Mouse (Mus musculus): ENCODE results near the gene Fam204a. TPM values are rescaled to one million over a fixed set of nuclear protein-coding genes. Genes with fewer than 3 reads are reported as not detected.

Fam204a gene
- polyA plus RNA-seq, 1 experiment, result 5.4 TPM

DNA sequence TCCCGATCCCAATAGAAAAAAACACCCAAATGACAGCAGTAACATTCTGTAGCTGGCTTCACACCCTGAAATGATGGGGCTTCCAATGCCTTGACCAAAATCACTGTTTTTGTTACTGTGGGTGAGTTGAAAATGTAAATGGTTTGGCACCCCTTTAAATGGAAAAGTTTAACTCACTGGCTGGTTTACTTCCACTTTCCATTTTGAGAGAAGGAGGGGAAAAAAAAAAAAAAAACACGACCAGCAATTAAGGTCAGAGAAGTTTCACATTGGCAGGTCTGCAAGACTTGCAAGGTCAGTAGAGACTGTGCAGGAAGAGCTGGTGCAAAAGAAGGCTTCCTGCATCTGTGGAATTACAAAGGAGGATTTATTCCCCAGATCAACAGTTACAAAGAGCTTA is 61.1 kb downstream of the Fam204a start:
- no peaks in the 10 kb centered on the region for H3K36me3 ChIP-seq (ENCODE audit: control insufficient read depth, insufficient read depth, low read length)
- TF ChIP-seq POLR2A (IDR thresholded peaks at IDR 0.05; ENCODE audit: low read depth, low read length) (no peak), CTCF (IDR thresholded peaks at IDR 0.05; ENCODE audit: extremely low read depth, insufficient read length, insufficient replicate concordance, low read depth, low read length) (no peak)
- no peaks in the 10 kb centered on the region for H3K27me3 ChIP-seq (ENCODE audit: control insufficient read depth, insufficient read depth, low read length)
- H3K4me1 ChIP-seq (ENCODE audit: control insufficient read depth, insufficient read depth, insufficient read length, low read length), result peaks cover 3% of the 10 kb centered on the region; the same call in 1 of the 2 replicates
- WGBS, result 33% methylated on average over 2 of the region's 2 CpGs
- H3K4me3 ChIP-seq (ENCODE audit: low read depth, low read length), result no peak overlapping the region
- no peak overlapping the region for H3K27ac ChIP-seq (ENCODE audit: insufficient read depth, low read depth, low read length)

DNA sequence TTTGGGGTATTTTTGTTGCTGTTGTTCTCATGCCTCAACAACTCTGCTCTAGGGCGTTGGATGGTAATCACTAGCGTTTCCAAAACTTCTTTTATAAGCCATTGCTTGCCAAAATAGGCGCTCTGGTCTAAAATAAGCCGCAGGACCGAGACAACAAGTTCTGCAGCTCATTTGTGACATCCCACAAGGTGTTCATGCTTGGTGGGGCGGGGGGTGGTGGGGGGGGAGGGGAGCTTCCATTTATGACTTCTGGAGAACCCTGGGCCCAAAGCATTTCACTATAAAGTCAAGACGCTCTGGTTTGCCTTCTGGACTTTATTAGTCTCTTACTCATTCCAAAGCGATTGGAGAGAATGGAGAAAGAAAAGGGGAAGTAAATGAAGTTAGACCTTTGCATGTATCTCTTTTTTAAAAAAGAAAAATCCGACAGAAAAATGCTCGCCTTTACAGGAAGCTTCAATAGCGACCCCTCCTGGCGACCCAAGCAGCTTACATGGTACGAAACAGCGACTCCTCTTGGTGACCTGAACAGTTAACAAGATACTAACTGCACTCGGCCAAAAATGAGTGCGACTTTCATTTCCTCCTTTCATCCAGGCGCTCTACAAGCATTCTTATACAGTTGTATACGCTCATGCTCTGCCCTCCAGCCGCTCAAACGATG is 65.8 kb downstream of the Fam204a start:
- Histone ChIP-seq H3K27me3 (ENCODE audit: control insufficient read depth, insufficient read depth, low read length) (no peaks in the 10 kb centered on the region), H3K4me3 (ENCODE audit: low read depth, low read length) (no peak overlapping the region), H3K4me1 (ENCODE audit: control insufficient read depth, insufficient read depth, insufficient read length, low read length) (peaks cover 3% of the 10 kb centered on the region; the same call in 1 of the 2 replicates), H3K36me3 (ENCODE audit: control insufficient read depth, insufficient read depth, low read length) (no peaks in the 10 kb centered on the region), H3K27ac (ENCODE audit: insufficient read depth, low read depth, low read length) (no peak overlapping the region)
- TF ChIP-seq CTCF (IDR thresholded peaks at IDR 0.05; ENCODE audit: extremely low read depth, insufficient read length, insufficient replicate concordance, low read depth, low read length) (peak; percentile 77; the same call in 1 of the 2 replicates), POLR2A (IDR thresholded peaks at IDR 0.05; ENCODE audit: low read depth, low read length) (no peak)
- 23% methylated on average over 20 of the region's 20 CpGs for WGBS

- Histone ChIP-seq H3K27me3 (ENCODE audit: control insufficient read depth, insufficient read depth, low read length) (no peaks in the 10 kb centered on the region), H3K4me3 (ENCODE audit: low read depth, low read length) (no peak overlapping the region), H3K4me1 (ENCODE audit: control insufficient read depth, insufficient read depth, insufficient read length, low read length) (no peaks in the 10 kb centered on the region), H3K27ac (ENCODE audit: insufficient read depth, low read depth, low read length) (no peak overlapping the region), H3K36me3 (ENCODE audit: control insufficient read depth, insufficient read depth, low read length) (no peaks in the 10 kb centered on the region)
- TF ChIP-seq POLR2A (IDR thresholded peaks at IDR 0.05; ENCODE audit: low read depth, low read length) (no peak), CTCF (IDR thresholded peaks at IDR 0.05; ENCODE audit: extremely low read depth, insufficient read length, insufficient replicate concordance, low read depth, low read length) (no peak)
- WGBS, result 56% methylated on average over 6 of the region's 6 CpGs
Measured at GRCm38 (mm10) chr19:60159827-60160226, 66.7 kb downstream of the Fam204a start.

- 85% methylated on average over 5 of the region's 5 CpGs for WGBS
- Histone ChIP-seq H3K36me3 (ENCODE audit: control insufficient read depth, insufficient read depth, low read length) (no peaks in the 10 kb centered on the region), H3K4me1 (ENCODE audit: control insufficient read depth, insufficient read depth, insufficient read length, low read length) (no peaks in the 10 kb centered on the region), H3K27me3 (ENCODE audit: control insufficient read depth, insufficient read depth, low read length) (no peaks in the 10 kb centered on the region), H3K27ac (ENCODE audit: insufficient read depth, low read depth, low read length) (no peak overlapping the region), H3K4me3 (ENCODE audit: low read depth, low read length) (no peak overlapping the region)
- no peak for TF ChIP-seq CTCF (IDR thresholded peaks at IDR 0.05; ENCODE audit: extremely low read depth, insufficient read length, insufficient replicate concordance, low read depth, low read length)
- no peak for TF ChIP-seq POLR2A (IDR thresholded peaks at IDR 0.05; ENCODE audit: low read depth, low read length)
Measured at GRCm38 (mm10) chr19:60155266-60155665, 71.2 kb downstream of the Fam204a start.

DNA sequence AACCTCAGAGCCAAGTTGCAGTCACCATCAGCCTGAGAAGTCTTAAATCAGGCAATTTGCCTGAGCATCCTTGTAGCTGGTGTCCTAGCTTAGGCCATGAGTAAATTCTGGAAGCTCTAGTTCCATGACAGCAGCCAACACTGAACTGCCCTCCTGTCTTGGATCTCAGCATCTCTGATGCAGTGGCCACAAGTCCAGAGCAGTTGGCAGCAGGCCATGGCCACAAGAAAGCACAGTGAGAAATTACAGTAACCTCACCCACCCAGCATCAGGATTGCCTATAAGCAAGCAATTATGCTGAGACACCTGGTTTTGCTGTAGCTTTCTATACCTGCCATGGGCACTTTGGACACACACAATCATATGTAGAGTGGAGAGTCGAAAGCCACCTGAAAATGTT is 73.4 kb downstream of the Fam204a start:
- 89% methylated on average over 1 of the region's 1 CpGs for WGBS
- TF ChIP-seq POLR2A (IDR thresholded peaks at IDR 0.05; ENCODE audit: low read depth, low read length) (no peak), CTCF (IDR thresholded peaks at IDR 0.05; ENCODE audit: extremely low read depth, insufficient read length, insufficient replicate concordance, low read depth, low read length) (no peak)
- H3K36me3 ChIP-seq (ENCODE audit: control insufficient read depth, insufficient read depth, low read length), result no peaks in the 10 kb centered on the region

GRCm38 (mm10) chr19:60150056-60150455 is 76.4 kb downstream of the Fam204a start:
- no peak overlapping the region for H3K4me3 ChIP-seq (ENCODE audit: low read depth, low read length)
- WGBS, result 88% methylated on average over 3 of the region's 3 CpGs
- TF ChIP-seq POLR2A (IDR thresholded peaks at IDR 0.05; ENCODE audit: low read depth, low read length), result no peak
- TF ChIP-seq CTCF (IDR thresholded peaks at IDR 0.05; ENCODE audit: extremely low read depth, insufficient read length, insufficient replicate concordance, low read depth, low read length), result no peak
- no peaks in the 10 kb centered on the region for H3K36me3 ChIP-seq (ENCODE audit: control insufficient read depth, insufficient read depth, low read length)
- no peaks in the 10 kb centered on the region for H3K4me1 ChIP-seq (ENCODE audit: control insufficient read depth, insufficient read depth, insufficient read length, low read length)
- no peaks in the 10 kb centered on the region for H3K27me3 ChIP-seq (ENCODE audit: control insufficient read depth, insufficient read depth, low read length)
- no peak overlapping the region for H3K27ac ChIP-seq (ENCODE audit: insufficient read depth, low read depth, low read length)

More for the DNA sequence above, 73.4 kb downstream of the Fam204a start:
- Histone ChIP-seq H3K27ac (ENCODE audit: insufficient read depth, low read depth, low read length) (no peak overlapping the region), H3K4me3 (ENCODE audit: low read depth, low read length) (no peak overlapping the region), H3K4me1 (ENCODE audit: control insufficient read depth, insufficient read depth, insufficient read length, low read length) (no peaks in the 10 kb centered on the region), H3K27me3 (ENCODE audit: control insufficient read depth, insufficient read depth, low read length) (no peaks in the 10 kb centered on the region)

DNA sequence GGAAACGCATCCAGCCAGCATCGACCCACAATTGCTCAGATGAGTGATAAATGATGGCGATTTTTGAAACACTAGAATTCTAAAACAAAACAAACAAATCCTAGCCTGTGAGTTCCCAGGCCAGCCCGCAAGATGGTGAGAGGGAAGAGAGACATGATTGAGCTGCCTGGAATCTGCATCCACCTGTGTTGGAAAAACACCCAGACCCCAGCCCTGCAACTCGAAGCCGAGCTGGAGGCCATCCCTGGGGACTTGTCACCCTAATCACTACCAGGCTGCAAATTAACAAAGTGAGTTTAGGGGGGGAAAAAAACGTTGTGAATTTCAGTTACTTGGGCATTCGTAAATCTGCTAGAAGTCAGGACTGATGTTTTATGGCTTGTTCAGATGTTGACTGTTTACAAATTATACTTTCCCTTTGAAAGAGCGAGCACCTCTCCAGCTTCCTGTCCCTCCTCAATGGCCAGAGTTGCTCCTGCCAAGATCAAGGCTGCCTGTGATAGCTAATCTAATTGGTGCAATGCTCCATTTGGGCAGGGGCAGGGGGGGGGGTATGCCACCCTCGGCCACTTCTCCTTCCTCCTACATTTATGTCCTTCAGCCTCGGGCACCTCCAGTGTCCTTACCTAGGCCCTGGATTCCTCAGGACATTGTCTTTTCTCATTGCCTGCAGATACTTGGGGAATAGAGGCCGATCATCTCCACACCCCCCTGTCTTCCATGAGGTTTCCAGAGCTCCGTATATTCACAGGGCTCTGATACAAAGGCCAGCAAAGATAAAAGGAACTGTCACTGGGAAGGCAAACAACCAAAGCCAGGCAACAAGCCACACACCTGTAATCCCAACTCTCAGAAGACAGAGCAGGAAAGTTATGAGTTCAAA is 77.2 kb downstream of the Fam204a start:
- Histone ChIP-seq H3K27me3 (ENCODE audit: control insufficient read depth, insufficient read depth, low read length) (no peaks in the 10 kb centered on the region), H3K4me3 (ENCODE audit: low read depth, low read length) (no peak overlapping the region), H3K27ac (ENCODE audit: insufficient read depth, low read depth, low read length) (no peak overlapping the region), H3K4me1 (ENCODE audit: control insufficient read depth, insufficient read depth, insufficient read length, low read length) (no peaks in the 10 kb centered on the region), H3K36me3 (ENCODE audit: control insufficient read depth, insufficient read depth, low read length) (no peaks in the 10 kb centered on the region)
- 31% methylated on average over 13 of the region's 13 CpGs for WGBS
- TF ChIP-seq CTCF (IDR thresholded peaks at IDR 0.05; ENCODE audit: extremely low read depth, insufficient read length, insufficient replicate concordance, low read depth, low read length), result no peak
- no peak for TF ChIP-seq POLR2A (IDR thresholded peaks at IDR 0.05; ENCODE audit: low read depth, low read length)

Other genes with a start within 250 kb of the Fam204a start
- not detected in 2 replicates for gene Prlhr, start 241.6 kb upstream of the Fam204a start, polyA plus RNA-seq (2012; rRNA removed)